Mouse (Mus musculus): ENCODE measurements around the gene Map3k9.

Map3k9 gene

GRCm38 (mm10) chr12:81702903-81703302, 78.1 kb downstream of the Map3k9 start:
- no peak for DNase-seq (ENCODE audit: low spot score)

- no peak for DNase-seq (ENCODE audit: low spot score)
Observed at GRCm38 (mm10) chr12:81698011-81698410, 83.0 kb downstream of the Map3k9 start.

GRCm38 (mm10) chr12:81691177-81691730, 89.7 kb downstream of the Map3k9 start:
- no peak for DNase-seq (ENCODE audit: low spot score)

- no peak for DNase-seq (ENCODE audit: low spot score)
Observed at GRCm38 (mm10) chr12:81690751-81691150, 90.2 kb downstream of the Map3k9 start.

GRCm38 (mm10) chr12:81690111-81690510, 90.9 kb downstream of the Map3k9 start:
- DNase-seq (ENCODE audit: low spot score): no peak

- no peak for DNase-seq (ENCODE audit: low spot score)
Observed at GRCm38 (mm10) chr12:81689505-81690056, 91.4 kb downstream of the Map3k9 start.

GRCm38 (mm10) chr12:81688537-81688936, 92.4 kb downstream of the Map3k9 start:
- no peak for DNase-seq (ENCODE audit: low spot score)

GRCm38 (mm10) chr12:81687873-81688272, 93.1 kb downstream of the Map3k9 start:
- no peak for DNase-seq (ENCODE audit: low spot score)

GRCm38 (mm10) chr12:81686406-81687117, 94.4 kb downstream of the Map3k9 start:
- DNase-seq (ENCODE audit: low spot score): no peak

GRCm38 (mm10) chr12:81685981-81686380, 95.0 kb downstream of the Map3k9 start:
- no peak for DNase-seq (ENCODE audit: low spot score)

GRCm38 (mm10) chr12:81684096-81684495, 96.9 kb downstream of the Map3k9 start:
- DNase-seq (ENCODE audit: low spot score): no peak

GRCm38 (mm10) chr12:81683395-81683794, 97.6 kb downstream of the Map3k9 start:
- DNase-seq (ENCODE audit: low spot score): no peak

- DNase-seq (ENCODE audit: low spot score): no peak
Observed at GRCm38 (mm10) chr12:81679807-81680529, 101.0 kb downstream of the Map3k9 start.

GRCm38 (mm10) chr12:81675557-81675956, 105.4 kb downstream of the Map3k9 start:
- DNase-seq (ENCODE audit: low spot score): no peak
